In the genomic region with DNA sequence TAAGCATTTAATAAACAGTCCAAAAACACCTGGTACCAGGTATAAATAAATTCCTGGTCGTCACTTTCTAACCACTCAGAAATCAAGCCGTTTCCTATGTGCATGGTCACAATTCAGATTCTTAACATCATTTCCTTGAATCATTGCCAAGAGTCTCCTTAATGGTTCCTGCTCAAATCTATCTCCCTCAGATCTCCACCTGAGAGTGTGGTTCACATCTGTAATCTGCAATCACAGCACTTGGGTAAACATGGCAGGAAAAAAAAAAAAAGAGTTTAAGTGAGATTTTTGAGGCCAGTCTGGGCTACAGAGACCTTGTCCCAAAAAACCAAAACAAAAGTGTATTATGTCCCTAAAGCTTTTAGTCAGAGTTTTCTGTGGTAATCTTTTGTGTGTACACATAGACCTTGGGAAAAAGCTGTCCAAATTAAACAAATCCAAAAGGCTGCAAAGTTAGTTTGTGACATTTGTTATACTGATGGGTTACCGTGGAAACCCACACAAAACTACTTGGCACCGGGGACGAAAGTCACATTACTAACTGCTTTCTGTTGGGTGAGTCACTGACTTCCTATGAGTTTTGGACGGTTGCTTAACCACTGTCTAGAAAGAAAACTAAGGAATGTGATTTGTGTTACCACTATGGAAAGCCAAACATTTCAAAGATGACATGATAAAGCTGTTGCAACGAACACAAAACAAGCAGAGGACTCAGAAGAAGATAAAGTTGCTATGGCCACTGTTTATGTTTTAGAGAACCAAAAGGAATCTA, we compare ENCODE assay signal across 8 mouse cellular contexts. TPM values are rescaled to one million over a fixed set of nuclear protein-coding genes. Genes with fewer than 3 reads are reported as not detected.
DNase-seq lines count a peak whose midpoint lies in the region; ATAC-seq and TF ChIP-seq lines count a peak whose summit lies in the region.

No protein-coding gene starts in this region.

- no peak overlapping the region for H3ac ChIP-seq in C2C12 (ENCODE audit: control insufficient read depth, insufficient read length, low read depth)

- H3K79me2 ChIP-seq in heart, adult 2 months (replicated peaks; ENCODE audit: control insufficient read depth, insufficient read depth, low read length), result peaks cover 3% of the 10 kb centered on the region; the same call in 1 of the 2 replicates
- H3K79me2 ChIP-seq in C2C12 (ENCODE audit: control insufficient read depth, insufficient read depth), result peaks cover 58% of the 10 kb centered on the region

- peaks cover 12% of the 10 kb centered on the region for H3K79me3 ChIP-seq in C2C12 (ENCODE audit: low read depth)

- TF ChIP-seq POLR2A in heart, adult 2 months (IDR thresholded peaks at IDR 0.05; ENCODE audit: insufficient read depth, low read depth, low read length), result no peak

- H3K9ac ChIP-seq in heart, adult 2 months (ENCODE audit: low read depth, low read length), result no peak overlapping the region
- no peak overlapping the region for H3K9ac ChIP-seq in lung, embryonic 15.5 days

- ATAC-seq in lung, embryonic 15.5 days (ENCODE audit: borderline replicate concordance, extremely low read depth, low FRiP score, low TSS enrichment), result peak; percentile 89

- no peaks in the 10 kb centered on the region for H3K9me3 ChIP-seq in heart, embryonic 10.5 days
- no peaks in the 10 kb centered on the region for H3K9me3 ChIP-seq in lung, embryonic 15.5 days

- DNase-seq in heart, adult 2 months, result peak in 1 of 2 experiments; percentile 59
- no peak for DNase-seq in heart, embryonic 10.5 days (ENCODE audit: low spot score)
- peak; percentile 80 for DNase-seq in heart, adult 8-10 months (ENCODE audit: low spot score)
- DNase-seq in spleen, postnatal 10 days (ENCODE audit: low spot score in 2 of 2), result no peak
- DNase-seq in thymus, postnatal 36 days, result no peak
- no peak for DNase-seq in embryo, embryonic 9.5 days (ENCODE audit: extremely low spot score)

- intact Hi-C loops in heart, adult 2 months (cut with DNase I), result loop anchor here (5.0 kb wide), 1 partner anchor 38 kb away; no protein-coding TSS in a partner anchor

- H3K4me2 ChIP-seq in lung, embryonic 15.5 days, result peak overlapping the region; percentile 26

- H3K4me3 ChIP-seq in heart, adult 2 months, result no peak overlapping the region
- no peak overlapping the region for H3K4me3 ChIP-seq in heart, embryonic 10.5 days
- H3K4me3 ChIP-seq in C2C12 (ENCODE audit: insufficient read depth, poor library complexity, severe bottlenecking), result no peak overlapping the region
- no peak overlapping the region for H3K4me3 ChIP-seq in lung, embryonic 15.5 days

- peaks cover 16% of the 10 kb centered on the region for H3K4me1 ChIP-seq in heart, adult 2 months (ENCODE audit: control insufficient read depth, insufficient read depth, low read length)
- peaks cover 22% of the 10 kb centered on the region for H3K4me1 ChIP-seq in heart, embryonic 10.5 days
- peaks cover 24% of the 10 kb centered on the region for H3K4me1 ChIP-seq in lung, embryonic 15.5 days

- peaks cover 12% of the 10 kb centered on the region for H3K36me3 ChIP-seq in heart, adult 2 months (ENCODE audit: control insufficient read depth, insufficient read depth, low read length)
- H3K36me3 ChIP-seq in heart, embryonic 10.5 days, result no peaks in the 10 kb centered on the region
- no peaks in the 10 kb centered on the region for H3K36me3 ChIP-seq in C2C12 (ENCODE audit: control insufficient read depth, insufficient read depth)
- no peaks in the 10 kb centered on the region for H3K36me3 ChIP-seq in lung, embryonic 15.5 days

- WGBS in heart, adult 2 months, result 20% methylated on average over 7 of the region's 7 CpGs
- WGBS in heart, embryonic 10.5 days, result 53% methylated on average over 7 of the region's 7 CpGs
- WGBS in lung, embryonic 15.5 days, result 7% methylated on average over 7 of the region's 7 CpGs

- peak overlapping the region; percentile 41 for H3K27ac ChIP-seq in heart, adult 2 months
- no peak overlapping the region for H3K27ac ChIP-seq in heart, embryonic 10.5 days
- peak overlapping the region; percentile 75 for H3K27ac ChIP-seq in lung, embryonic 15.5 days

- TF ChIP-seq EP300 in heart, adult 2 months (IDR thresholded peaks at IDR 0.05; ENCODE audit: insufficient read depth, low read depth, low read length), result no peak

- no peaks in the 10 kb centered on the region for H3K27me3 ChIP-seq in heart, adult 2 months (ENCODE audit: control insufficient read depth, insufficient read depth, low read length)
- H3K27me3 ChIP-seq in heart, embryonic 10.5 days (ENCODE audit: insufficient read depth, poor library complexity, severe bottlenecking), result no peaks in the 10 kb centered on the region
- no peaks in the 10 kb centered on the region for H3K27me3 ChIP-seq in C2C12 (ENCODE audit: control insufficient read depth, insufficient read depth, insufficient read length)
- H3K27me3 ChIP-seq in lung, embryonic 15.5 days, result no peaks in the 10 kb centered on the region

- TF ChIP-seq CTCF in heart, adult 2 months (IDR thresholded peaks at IDR 0.05), result no peak
- no peak for TF ChIP-seq CTCF in C2C12 (IDR thresholded peaks at IDR 0.05; ENCODE audit: control insufficient read depth, insufficient read depth, insufficient read length)

TF ChIP-seq in C2C12, 6 proteins besides CTCF, POLR2A, EP300 and RAD21:
- no peak for TF ChIP-seq USF1 (IDR thresholded peaks at IDR 0.05; ENCODE audit: low read depth)
- TF ChIP-seq MAX (IDR thresholded peaks at IDR 0.05), result peak; percentile 12
- TF ChIP-seq CEBPB (IDR thresholded peaks at IDR 0.05; ENCODE audit: low read depth), result peak; percentile 95
- no peak for TF ChIP-seq MYOG (IDR thresholded peaks at IDR 0.05; ENCODE audit: control insufficient read depth, extremely low read depth, insufficient read length)
- peak; percentile 66 for TF ChIP-seq FOSL1 (IDR thresholded peaks at IDR 0.05; ENCODE audit: insufficient read depth, low read length, poor library complexity, severe bottlenecking)
- TF ChIP-seq MYOD1 (IDR thresholded peaks at IDR 0.05; ENCODE audit: control insufficient read depth, insufficient read length, low read depth), result no peak

RNA-seq across cellular contexts. Expression of a gene that starts 16.7 kb away (rescaled TPM):
- total RNA-seq in heart, adult 2 months (2021), result 10 to 100 TPM; 11.2 to 12.7 TPM
- 4.9 and 7.7 TPM in 2 replicates for polyA plus RNA-seq in heart, adult 2 months (2012; rRNA removed)
- polyA plus RNA-seq in heart, embryonic 10.5 days (2016; fragmentation: Nextera tagmentation; extraction: Ambion mirVana), result 4.6 and 5.6 TPM in 2 replicates
- polyA plus RNA-seq in C2C12 (2012; fragmentation: generic; extraction: Trizol), result 8.2 TPM
- 10 to 100 TPM in 3 of 4 experiments, 1 to 10 TPM in 1; 8.0 to 11.7 (median 11.0) TPM for total RNA-seq in heart, adult 8-10 months (2022)
- 11.2 and 11.6 TPM in 2 replicates for polyA plus RNA-seq in lung, embryonic 15.5 days (2015; fragmentation: Nextera tagmentation; extraction: Ambion mirVana)
